Mouse (Mus musculus) heart, embryonic 16.5 days (tissue): Measurements from ENCODE around the gene Pofut1. TPM values are rescaled to one million over a fixed set of nuclear protein-coding genes. Genes with fewer than 3 reads are reported as not detected.
A peak's percentile ranks its signal among the peaks of the same experiment; 100 is the strongest.

Source experiments
- ATAC-seq: fragments of 200-750 bp; cut with Nextera tagmentation; replicated peaks from 2 replicates; pipeline ENCODE4 v1.8.0; 2017; ENCODE audit warnings: moderate number of reproducible peaks; ENCODE audit not compliant: insufficient read depth, low FRiP score; ENCODE audit errors: extremely low read depth
- H3K27ac ChIP-seq: fragments of 300-500 bp; sonication (generic); 2 replicates; pipeline ENCODE4 v1.5.1; 2014; ENCODE audit warnings: mild to moderate bottlenecking, low read length, control low read depth, moderate library complexity
- H3K27me3 ChIP-seq: fragments of 300-500 bp; sonication (generic); 2 replicates; pipeline ENCODE4 v1.6.1; 2014; ENCODE audit warnings: low read length, mixed read lengths; ENCODE audit not compliant: control insufficient read depth, insufficient read depth
- H3K36me3 ChIP-seq: fragments of 300-500 bp; sonication (generic); 2 replicates; pipeline ENCODE4 v1.6.1; 2014; ENCODE audit not compliant: control insufficient read depth, insufficient read depth
- H3K4me1 ChIP-seq: fragments of 300-500 bp; sonication (generic); 2 replicates; pipeline ENCODE4 v1.6.1; 2014; ENCODE audit warnings: low read length, mixed read lengths; ENCODE audit not compliant: control insufficient read depth, insufficient read depth
- H3K4me2 ChIP-seq: fragments of 300-500 bp; sonication (generic); 2 replicates; pipeline ENCODE4 v1.6.1; 2014; ENCODE audit warnings: low read depth, mild to moderate bottlenecking, control low read depth, low read length
- H3K4me3 ChIP-seq: fragments of 300-500 bp; sonication (generic); 2 replicates; pipeline ENCODE4 v1.5.1; 2014; ENCODE audit warnings: mild to moderate bottlenecking, control low read depth, low read length
- H3K9ac ChIP-seq: fragments of 300-500 bp; sonication (generic); 2 replicates; pipeline ENCODE4 v1.6.1; 2014; ENCODE audit warnings: low read length, control low read depth
- H3K9me3 ChIP-seq: fragments of 300-500 bp; sonication (generic); replicated peaks from 2 replicates; pipeline ENCODE4 v1.6.1; 2016; ENCODE audit warnings: low read length; ENCODE audit not compliant: control insufficient read depth
- WGBS: fragments of 180-500 bp; shearing (Covaris S2); extraction: QIAGEN DNeasy Blood & Tissue Kit; methylation state at CpG from one replicate; pipeline ENCODE4 v1.1.7; 2014; 5-methylcytosine and 5-hydroxymethylcytosine counted together
- polyA plus RNA-seq: library from polyadenylated mRNA; unstranded; fragments of >200 nt; fragmentation: Nextera tagmentation; extraction: Ambion mirVana; gene quantifications from 2 replicates; pipeline ENCODE4 v1.2.1, GENCODE M21; 2015

The Pofut1 gene
- polyA plus RNA-seq, 1 experiment from 2014 or later, result 4.0 TPM

DNA sequence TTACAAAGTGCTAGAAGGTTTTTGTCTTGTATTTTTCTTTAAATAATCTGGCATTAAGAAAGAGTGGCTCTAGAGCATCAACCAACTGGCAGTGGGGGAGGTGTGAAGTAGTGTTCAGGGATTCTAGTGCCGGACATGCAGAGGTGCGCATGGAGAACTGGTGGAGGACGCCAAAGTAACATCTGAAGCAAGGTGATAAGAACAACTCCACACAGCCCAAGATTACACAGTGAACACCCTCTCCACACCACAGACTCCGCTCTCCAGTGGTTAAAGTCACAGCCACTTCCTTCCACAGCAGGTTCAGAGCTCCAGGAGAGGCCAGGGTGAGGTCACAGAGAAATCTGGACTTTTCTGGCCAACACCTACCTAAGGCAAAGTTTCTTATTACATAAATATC is 13.4 kb upstream of the Pofut1 start:
- Histone ChIP-seq H3K27ac (no peak overlapping the region), H3K9me3 (no peaks in the 10 kb centered on the region), H3K36me3 (peaks cover 37% of the 10 kb centered on the region), H3K4me1 (peaks cover 10% of the 10 kb centered on the region), H3K4me3 (no peak overlapping the region), H3K9ac (no peak overlapping the region), H3K4me2 (no peak overlapping the region), H3K27me3 (no peaks in the 10 kb centered on the region)
- no peak for ATAC-seq
- WGBS, result 55% methylated on average over 4 of the region's 4 CpGs

DNA sequence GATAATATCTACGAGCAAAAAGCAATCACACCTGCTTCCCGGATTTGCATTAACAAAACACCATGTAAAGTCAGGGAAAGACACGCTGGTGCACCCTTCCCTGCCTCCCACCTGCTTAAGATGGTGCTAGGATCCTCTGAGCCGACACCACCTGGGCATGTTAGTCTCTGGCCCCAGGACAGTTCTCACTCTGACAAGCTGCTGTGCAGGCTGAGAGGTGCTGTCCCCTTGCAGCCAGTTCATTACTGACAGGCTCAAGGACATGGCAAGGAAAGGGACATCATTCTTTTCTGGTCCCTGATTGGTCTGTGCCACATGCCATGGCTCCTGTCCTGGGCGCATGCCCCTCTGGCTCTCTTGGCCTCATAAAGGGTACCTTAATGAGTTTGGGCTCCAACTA is 12.8 kb upstream of the Pofut1 start:
- no peak overlapping the region for H3K4me3 ChIP-seq
- H3K9me3 ChIP-seq, result no peaks in the 10 kb centered on the region
- 69% methylated on average over 5 of the region's 5 CpGs for WGBS
- H3K27me3 ChIP-seq, result no peaks in the 10 kb centered on the region
- H3K9ac ChIP-seq, result 0 out of 2 replicates have a peak overlapping the region, but pooled peaks have one; percentile 13
- ATAC-seq, result no peak
- H3K4me2 ChIP-seq, result no peak overlapping the region
- no peak overlapping the region for H3K27ac ChIP-seq
- peaks cover 10% of the 10 kb centered on the region for H3K4me1 ChIP-seq
- peaks cover 38% of the 10 kb centered on the region for H3K36me3 ChIP-seq

DNA sequence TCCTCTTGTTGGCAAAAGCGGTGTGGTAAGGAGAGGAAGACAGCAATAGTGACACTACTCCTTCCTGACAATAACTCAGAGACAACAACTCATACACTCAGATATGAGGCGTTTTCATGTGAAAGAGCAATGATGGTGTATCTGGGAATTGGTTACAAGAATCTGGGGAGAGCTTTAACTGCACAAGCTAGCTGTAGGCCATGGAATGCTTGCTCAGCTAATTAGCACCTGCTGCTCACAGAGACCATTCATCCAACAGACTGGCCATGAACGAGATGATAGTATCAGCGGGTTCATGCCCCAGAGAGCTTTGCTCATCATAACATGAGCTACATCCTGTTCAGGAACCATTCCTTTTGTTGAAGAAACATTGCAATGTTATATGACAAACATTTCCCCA is 4.1 kb upstream of the Pofut1 start:
- 71% methylated on average over 4 of the region's 4 CpGs for WGBS
- Histone ChIP-seq H3K4me2 (no peak overlapping the region), H3K27me3 (no peaks in the 10 kb centered on the region), H3K4me3 (no peak overlapping the region), H3K9me3 (no peaks in the 10 kb centered on the region), H3K9ac (no peak overlapping the region), H3K4me1 (peaks cover 30% of the 10 kb centered on the region), H3K27ac (no peak overlapping the region), H3K36me3 (peaks cover 18% of the 10 kb centered on the region)
- ATAC-seq, result no peak

DNA sequence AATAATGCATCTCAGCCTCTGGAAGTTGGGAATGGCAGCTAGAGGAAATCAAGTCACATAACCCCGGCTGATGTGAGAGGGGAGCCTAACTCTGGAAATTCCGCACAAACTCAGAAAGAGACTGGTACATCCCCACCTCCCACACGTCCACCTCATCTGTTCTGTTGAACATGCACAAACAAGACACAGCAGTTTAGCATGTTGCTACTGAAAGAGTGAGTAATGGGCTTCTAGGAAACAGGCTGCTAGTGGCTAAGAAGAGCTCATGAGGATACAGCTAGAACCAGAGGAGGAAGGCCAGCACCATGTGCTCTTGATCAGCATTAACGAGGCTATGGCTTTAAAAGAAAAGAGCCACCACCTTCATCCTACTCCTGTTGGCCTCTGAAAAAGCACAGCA is 3.4 kb upstream of the Pofut1 start:
- H3K9ac ChIP-seq, result peak overlapping the region; percentile 47; the same call in 1 of the 2 replicates
- H3K9me3 ChIP-seq, result no peaks in the 10 kb centered on the region
- H3K27ac ChIP-seq, result peak overlapping the region; percentile 92
- no peak overlapping the region for H3K4me3 ChIP-seq
- WGBS, result 65% methylated on average over 4 of the region's 4 CpGs
- peaks cover 37% of the 10 kb centered on the region for H3K4me1 ChIP-seq
- 0 out of 2 replicates have a peak overlapping the region, but pooled peaks have one; percentile 78 for H3K4me2 ChIP-seq
- no peak for ATAC-seq
- H3K27me3 ChIP-seq, result no peaks in the 10 kb centered on the region
- peaks cover 14% of the 10 kb centered on the region for H3K36me3 ChIP-seq

DNA sequence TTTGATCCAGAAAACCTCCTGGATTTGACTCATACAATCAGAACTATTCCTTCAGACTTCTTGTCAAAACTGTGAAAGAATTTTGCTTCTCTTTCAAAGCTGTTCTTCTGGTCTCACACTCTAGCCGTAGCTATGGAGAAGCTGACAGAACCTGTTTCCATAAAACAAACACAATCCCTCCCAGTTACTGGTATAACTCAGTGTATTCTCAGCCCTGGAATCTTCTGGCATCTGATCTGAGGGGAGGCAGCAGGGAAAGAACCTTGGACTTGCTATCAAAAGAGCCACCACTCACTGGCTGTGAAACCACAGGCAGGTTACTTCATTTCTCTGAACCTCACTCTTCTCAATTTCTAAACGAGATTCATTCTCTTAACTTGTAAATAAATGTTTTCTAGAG is 2.9 kb upstream of the Pofut1 start:
- peak overlapping the region; percentile 78 for H3K4me2 ChIP-seq
- H3K36me3 ChIP-seq, result peaks cover 14% of the 10 kb centered on the region
- H3K27ac ChIP-seq, result peak overlapping the region; percentile 92
- H3K27me3 ChIP-seq, result no peaks in the 10 kb centered on the region
- no peak for ATAC-seq
- WGBS, result 50% methylated on average over 2 of the region's 2 CpGs
- peak overlapping the region; percentile 47 for H3K9ac ChIP-seq
- H3K4me1 ChIP-seq, result peaks cover 37% of the 10 kb centered on the region
- H3K4me3 ChIP-seq, result no peak overlapping the region
- no peaks in the 10 kb centered on the region for H3K9me3 ChIP-seq

DNA sequence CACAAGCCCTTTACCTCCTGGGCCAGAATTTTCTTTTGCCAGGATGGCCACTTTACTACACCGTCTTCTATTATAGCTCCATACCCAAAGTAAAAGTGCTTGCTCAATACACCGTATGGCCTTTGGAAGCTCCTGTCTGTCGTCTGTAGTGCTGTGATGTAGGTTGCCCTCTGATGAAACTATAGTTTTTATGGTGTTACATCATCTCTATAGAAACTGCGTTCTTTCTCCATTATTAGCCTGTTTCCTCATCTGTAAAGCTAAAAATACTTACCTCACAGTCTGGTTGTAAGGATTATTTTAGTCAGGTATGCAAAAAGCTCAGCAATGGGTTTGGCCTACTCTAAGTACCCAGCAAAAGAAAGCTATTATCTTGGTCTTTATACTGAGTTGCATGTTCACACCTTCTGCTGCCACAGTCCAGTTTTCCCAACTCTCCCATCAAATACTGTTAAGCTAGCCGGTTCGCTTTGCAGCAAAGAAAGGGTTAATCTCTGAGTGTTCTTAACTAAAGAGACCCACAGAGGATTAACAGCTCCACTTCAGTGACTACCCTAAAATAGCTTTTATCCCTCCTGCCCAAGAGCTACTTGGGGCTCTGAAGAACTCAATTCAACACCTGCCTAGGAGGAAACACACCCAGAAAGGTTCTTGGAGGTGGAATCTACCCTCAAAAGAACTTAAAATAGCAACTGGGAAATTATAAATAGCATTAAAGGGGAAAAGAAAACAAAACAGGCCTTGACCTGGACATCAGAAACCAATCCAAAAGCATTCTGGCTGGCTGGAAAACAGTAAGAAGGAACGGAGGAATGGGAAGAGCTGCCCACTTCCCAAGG is 2.1 kb upstream of the Pofut1 start:
- Histone ChIP-seq H3K27ac (peak overlapping the region; percentile 92), H3K9ac (peak overlapping the region; percentile 95), H3K9me3 (no peaks in the 10 kb centered on the region), H3K4me1 (peaks cover 37% of the 10 kb centered on the region), H3K36me3 (peaks cover 9% of the 10 kb centered on the region), H3K27me3 (no peaks in the 10 kb centered on the region), H3K4me2 (peak overlapping the region; percentile 78), H3K4me3 (peak overlapping the region; percentile 61)
- no peak for ATAC-seq
- WGBS, result 30% methylated on average over 7 of the region's 7 CpGs

DNA sequence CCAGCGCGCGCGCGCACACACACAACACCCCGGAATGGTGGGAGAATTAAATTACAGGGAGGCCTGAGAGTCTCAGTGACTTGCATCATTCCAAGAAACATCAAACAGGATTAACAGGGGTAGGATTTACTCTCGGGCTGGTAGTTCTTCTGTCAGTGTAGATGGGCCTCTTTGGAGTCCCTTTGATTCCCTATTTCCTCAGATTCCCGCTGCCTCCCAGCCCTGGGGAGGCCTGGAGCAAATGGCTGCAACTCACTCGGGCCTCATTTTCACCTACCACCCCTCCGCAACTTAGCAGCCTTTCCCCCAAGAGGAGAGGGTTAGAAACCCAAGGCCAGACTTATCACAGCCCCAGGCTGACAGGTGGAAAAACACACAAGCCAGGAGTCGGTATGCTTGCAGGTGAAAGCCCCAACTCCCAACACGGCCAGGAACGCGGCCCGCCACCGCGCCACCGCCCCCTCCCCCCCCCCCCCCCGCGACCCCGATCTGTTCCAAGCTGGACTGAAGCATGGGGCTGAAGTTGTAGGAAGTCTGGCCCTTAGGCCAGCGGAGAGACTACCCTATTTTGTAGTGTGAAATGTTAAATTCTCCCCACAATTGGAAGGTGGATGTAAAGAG is 1.4 kb upstream of the Pofut1 start:
- Histone ChIP-seq H3K36me3 (peaks cover 5% of the 10 kb centered on the region; the same call in 1 of the 2 replicates), H3K27ac (peak overlapping the region; percentile 92), H3K27me3 (no peaks in the 10 kb centered on the region), H3K9ac (peak overlapping the region; percentile 95), H3K9me3 (no peaks in the 10 kb centered on the region), H3K4me2 (peak overlapping the region; percentile 78), H3K4me1 (peaks cover 37% of the 10 kb centered on the region), H3K4me3 (peak overlapping the region; percentile 61)
- WGBS, result 6% methylated on average over 19 of the region's 22 CpGs
- ATAC-seq, result no peak

DNA sequence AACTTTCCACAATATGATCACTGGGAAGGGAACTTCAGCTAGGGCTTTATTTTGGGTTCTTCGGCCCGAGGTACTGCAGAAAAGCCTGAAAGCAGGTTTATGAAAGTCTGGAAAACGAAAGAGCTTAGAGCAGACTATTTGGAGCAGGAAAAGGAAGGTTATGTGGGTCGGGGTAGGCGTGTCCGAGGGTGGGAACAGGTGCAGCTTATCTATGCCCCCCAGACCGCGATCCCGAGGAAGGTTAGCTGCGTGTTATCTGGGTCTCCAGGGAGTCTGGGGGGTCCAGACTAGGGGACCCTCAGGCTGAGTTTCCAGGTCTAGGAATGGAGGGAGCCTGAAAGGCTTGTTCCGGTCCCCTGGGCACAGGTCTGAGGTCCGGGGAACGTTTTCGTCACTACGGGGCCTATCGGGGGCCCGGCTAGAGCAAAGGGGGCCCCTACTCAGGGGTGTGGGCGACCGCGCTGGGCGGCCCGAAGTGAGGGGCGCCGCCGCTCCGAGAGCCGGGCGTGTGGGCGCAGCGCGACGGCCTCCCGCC is 565 bp upstream of the Pofut1 start:
- Histone ChIP-seq H3K27me3 (no peaks in the 10 kb centered on the region), H3K4me2 (peak overlapping the region; percentile 78), H3K4me1 (peaks cover 37% of the 10 kb centered on the region), H3K27ac (peak overlapping the region; percentile 92), H3K9ac (peak overlapping the region; percentile 95), H3K9me3 (no peaks in the 10 kb centered on the region), H3K4me3 (peak overlapping the region; percentile 61), H3K36me3 (peaks cover under 1% of the 10 kb centered on the region; the same call in 1 of the 2 replicates)
- ATAC-seq, result peak; percentile 58
- 1% methylated on average over 27 of the region's 33 CpGs for WGBS

DNA sequence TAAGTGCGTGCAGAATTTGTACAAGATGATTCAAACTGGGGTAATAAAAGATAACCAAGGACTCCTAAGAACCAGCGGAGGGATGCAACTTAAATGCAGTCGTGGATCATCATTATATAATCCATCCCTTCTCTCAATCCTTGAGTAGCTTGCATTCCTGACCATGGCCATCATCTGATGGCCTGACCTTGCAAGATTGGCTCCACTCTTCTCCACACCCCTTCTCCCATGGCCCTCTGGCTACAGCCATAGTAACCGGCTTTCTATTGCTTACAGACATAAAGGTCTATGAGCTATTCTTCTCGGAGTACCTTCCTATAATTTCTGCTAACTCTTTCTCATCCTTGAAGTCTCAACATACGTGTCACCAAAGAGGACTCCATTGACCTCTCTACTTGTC is 823 bp downstream of the Pofut1 start:
- no peaks in the 10 kb centered on the region for H3K27me3 ChIP-seq
- no peak for ATAC-seq
- no peaks in the 10 kb centered on the region for H3K36me3 ChIP-seq
- H3K4me3 ChIP-seq, result peak overlapping the region; percentile 61
- peak overlapping the region; percentile 78 for H3K4me2 ChIP-seq
- WGBS, result 63% methylated on average over 6 of the region's 6 CpGs
- peaks cover 34% of the 10 kb centered on the region for H3K4me1 ChIP-seq
- no peaks in the 10 kb centered on the region for H3K9me3 ChIP-seq
- H3K9ac ChIP-seq, result peak overlapping the region; percentile 95
- no peak overlapping the region for H3K27ac ChIP-seq
